Mouse (Mus musculus): ENCODE results near the gene Palld. TPM values are rescaled to one million over a fixed set of nuclear protein-coding genes. Genes with fewer than 3 reads are reported as not detected.

Gene Palld
- polyA plus RNA-seq, 1 experiment from 2014 or later: 7.2 TPM

DNA sequence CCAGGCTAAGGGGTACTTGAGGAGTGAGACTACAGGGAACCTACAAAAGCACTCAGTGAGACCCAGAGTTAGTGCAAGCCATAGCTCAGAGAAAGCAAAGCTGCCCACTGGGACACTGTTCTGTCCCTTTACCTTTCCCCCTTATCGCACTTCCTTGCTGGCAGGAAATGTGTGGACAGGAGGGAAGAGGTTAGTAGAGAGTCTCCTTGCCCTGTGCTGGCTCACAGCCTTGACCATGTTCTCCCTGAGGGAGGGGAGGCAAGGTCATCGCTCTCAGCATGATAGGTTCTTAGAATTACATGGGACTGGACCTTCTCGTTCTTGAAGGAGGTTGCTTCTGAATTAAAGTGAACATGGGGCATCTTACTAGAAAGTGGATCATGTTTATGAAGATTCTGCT, 69.3 kb downstream of the Palld start:
- H3K27ac ChIP-seq: no peak overlapping the region
- no peak overlapping the region for H3K4me3 ChIP-seq (ENCODE audit: inconsistent target)
- 96% methylated on average over 3 of the region's 3 CpGs for WGBS (ENCODE audit: missing documents)
- no peaks in the 10 kb centered on the region for H3K36me3 ChIP-seq (ENCODE audit: inconsistent target)
- no peaks in the 10 kb centered on the region for H3K79me2 ChIP-seq (ENCODE audit: inconsistent target)

DNA sequence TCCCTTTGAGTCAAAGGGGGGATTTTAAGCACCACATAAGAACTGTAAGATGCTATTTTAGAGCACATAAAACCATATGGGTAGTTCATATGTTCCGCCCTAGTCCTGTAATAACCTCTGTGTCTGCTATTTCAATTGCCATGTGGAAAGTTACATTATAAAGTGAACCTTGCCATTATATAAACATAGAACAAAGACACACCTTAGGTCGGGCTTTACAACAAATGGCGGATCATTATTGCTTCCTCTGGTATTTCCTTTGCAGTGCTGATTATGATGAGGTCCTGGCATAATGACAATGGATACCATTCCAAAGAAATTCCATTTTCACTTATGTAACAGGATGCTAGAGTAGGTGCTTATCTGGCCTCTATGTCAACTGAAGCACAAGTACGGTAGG, 70.5 kb downstream of the Palld start:
- H3K4me3 ChIP-seq (ENCODE audit: inconsistent target): no peak overlapping the region
- H3K79me2 ChIP-seq (ENCODE audit: inconsistent target): no peaks in the 10 kb centered on the region
- 89% methylated on average over 4 of the region's 4 CpGs for WGBS (ENCODE audit: missing documents)
- H3K36me3 ChIP-seq (ENCODE audit: inconsistent target): no peaks in the 10 kb centered on the region
- no peak overlapping the region for H3K27ac ChIP-seq

DNA sequence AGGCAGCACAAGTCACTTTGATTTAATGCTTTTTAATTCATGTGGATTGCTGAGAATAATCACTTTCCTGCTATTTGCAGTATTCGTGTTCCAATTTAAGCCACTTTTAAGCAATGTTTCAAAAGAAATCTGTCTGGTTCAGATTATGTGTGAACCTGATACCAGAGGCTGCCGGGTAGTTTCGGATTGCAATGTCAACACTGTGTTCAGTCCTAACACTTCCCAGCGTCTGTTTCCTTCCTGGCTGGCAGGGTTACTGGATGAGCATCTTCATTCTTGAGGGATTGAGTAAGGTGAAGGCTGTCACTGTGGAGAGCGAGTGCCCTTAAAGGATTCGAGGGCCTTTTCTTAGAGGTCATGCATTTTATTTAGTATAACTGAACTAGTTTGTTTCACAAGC, 71.7 kb downstream of the Palld start:
- Histone ChIP-seq H3K79me2 (ENCODE audit: inconsistent target) (no peaks in the 10 kb centered on the region), H3K27ac (no peak overlapping the region), H3K36me3 (ENCODE audit: inconsistent target) (no peaks in the 10 kb centered on the region), H3K4me3 (ENCODE audit: inconsistent target) (no peak overlapping the region)
- 87% methylated on average over 6 of the region's 6 CpGs for WGBS (ENCODE audit: missing documents)

DNA sequence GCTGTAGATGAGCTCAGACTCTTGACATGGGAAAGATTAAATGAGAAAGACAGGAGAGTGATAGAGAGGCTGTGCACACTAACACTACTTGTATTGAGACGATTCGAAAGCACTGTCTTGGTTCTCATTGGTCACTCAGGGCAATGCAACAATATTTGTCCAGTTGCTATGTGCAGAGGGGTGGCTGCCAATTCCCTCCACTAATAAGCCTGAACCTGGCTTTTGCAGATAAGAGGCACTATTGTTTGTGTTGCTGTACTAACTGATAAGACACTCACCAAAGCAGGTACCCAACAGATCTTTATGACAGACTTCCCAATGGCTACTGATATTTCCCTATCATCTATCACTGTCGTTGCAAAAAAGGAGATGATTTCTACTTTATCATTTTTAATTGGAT, 77.9 kb downstream of the Palld start:
- no peaks in the 10 kb centered on the region for H3K36me3 ChIP-seq (ENCODE audit: inconsistent target)
- WGBS (ENCODE audit: missing documents): 78% methylated on average over 3 of the region's 3 CpGs
- H3K79me2 ChIP-seq (ENCODE audit: inconsistent target): no peaks in the 10 kb centered on the region
- no peak overlapping the region for H3K27ac ChIP-seq
- no peak overlapping the region for H3K4me3 ChIP-seq (ENCODE audit: inconsistent target)

DNA sequence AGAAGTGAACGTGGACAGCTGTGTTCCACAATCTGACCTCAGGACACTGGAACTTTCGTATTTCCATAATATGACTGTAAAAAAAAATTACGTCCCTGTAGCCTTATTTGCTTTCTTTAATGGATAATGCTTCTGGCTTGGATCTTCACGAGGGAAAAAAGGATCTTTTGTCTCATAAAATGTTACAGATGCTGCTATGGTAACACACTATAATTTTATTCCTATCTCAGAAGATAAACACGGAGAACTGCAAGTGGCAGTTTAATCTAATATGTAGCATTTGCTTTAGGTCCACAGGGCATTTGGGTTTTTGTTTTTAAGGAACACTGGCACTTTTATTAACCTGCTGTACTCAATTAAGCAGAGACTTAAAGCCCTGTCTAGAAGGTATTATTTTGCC, 79.3 kb downstream of the Palld start:
- Histone ChIP-seq H3K36me3 (ENCODE audit: inconsistent target) (no peaks in the 10 kb centered on the region), H3K27ac (no peak overlapping the region)
- WGBS (ENCODE audit: missing documents): 92% methylated on average over 5 of the region's 5 CpGs

DNA sequence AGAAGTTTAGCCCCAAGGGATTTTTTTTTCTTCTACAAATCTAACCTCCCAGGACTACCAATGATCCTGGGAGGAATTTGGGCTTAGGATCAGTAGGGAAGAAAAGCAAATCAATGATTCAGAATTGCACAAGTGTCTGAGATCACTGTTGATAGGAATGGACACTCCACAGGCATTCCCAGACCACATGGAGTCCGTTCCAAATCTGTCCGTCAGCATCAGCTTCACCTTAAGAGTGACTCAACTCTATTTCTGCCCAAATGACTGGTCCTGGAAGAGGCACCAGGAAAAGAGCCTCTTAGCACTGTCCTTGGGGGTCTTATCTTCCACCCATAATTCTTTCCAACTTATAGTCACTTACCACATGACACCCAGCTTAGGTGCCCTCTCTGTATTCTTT, 98.7 kb downstream of the Palld start:
- Histone ChIP-seq H3K36me3 (ENCODE audit: inconsistent target) (no peaks in the 10 kb centered on the region), H3K79me2 (ENCODE audit: inconsistent target) (no peaks in the 10 kb centered on the region), H3K27ac (no peak overlapping the region), H3K4me3 (ENCODE audit: inconsistent target) (no peak overlapping the region)
- 85% methylated on average over 2 of the region's 2 CpGs for WGBS (ENCODE audit: missing documents)

More for the DNA sequence above, 79.3 kb downstream of the Palld start:
- Histone ChIP-seq H3K4me3 (ENCODE audit: inconsistent target) (no peak overlapping the region), H3K79me2 (ENCODE audit: inconsistent target) (no peaks in the 10 kb centered on the region)

DNA sequence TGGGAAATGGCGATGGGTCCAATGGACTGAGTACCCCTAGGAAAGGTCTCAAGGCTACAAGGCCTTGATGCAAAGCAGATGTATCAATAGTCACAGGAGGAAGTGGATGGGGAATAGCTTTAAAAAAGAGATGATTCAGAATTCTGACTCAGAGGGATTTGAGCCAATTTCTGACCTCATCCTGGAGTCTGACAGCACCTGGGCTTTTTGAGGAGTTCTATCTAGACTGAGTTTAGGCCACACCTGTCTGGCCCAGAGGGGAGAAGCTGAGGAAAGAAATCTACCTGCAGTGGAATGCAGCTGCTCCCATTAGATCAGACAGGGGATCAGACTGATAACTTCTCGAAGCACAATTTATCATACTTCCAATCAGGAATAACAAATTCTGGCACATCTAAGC, 99.7 kb downstream of the Palld start:
- WGBS (ENCODE audit: missing documents): 91% methylated on average over 2 of the region's 2 CpGs
- H3K27ac ChIP-seq: no peak overlapping the region
- H3K4me3 ChIP-seq (ENCODE audit: inconsistent target): no peak overlapping the region
- no peaks in the 10 kb centered on the region for H3K36me3 ChIP-seq (ENCODE audit: inconsistent target)
- H3K79me2 ChIP-seq (ENCODE audit: inconsistent target): no peaks in the 10 kb centered on the region

DNA sequence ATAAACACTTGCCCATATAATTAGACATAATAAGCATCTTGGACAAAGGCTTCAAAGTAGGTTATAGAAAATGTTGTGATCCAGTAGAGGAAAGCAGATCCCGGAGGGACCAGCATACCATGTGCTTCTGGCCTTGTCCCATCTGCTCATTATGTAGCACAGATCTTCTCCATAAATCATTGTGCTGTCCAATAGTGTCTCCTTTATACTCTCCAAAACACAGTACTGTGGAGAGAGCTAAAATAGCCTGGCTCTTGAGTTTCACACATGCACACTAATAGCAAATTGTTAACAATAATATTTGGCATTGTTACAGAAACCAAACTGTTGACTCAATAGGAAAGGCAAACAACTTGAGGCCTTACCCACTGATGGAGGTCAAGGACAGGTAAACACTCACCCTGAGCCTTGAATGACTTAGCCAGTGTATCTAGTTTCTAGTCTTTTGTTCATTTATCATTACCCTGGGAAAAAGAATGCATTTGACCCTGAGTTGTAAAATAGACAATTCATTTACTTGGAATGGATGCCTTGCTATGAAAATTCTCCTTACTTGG, 105.0 kb downstream of the Palld start:
- Histone ChIP-seq H3K79me2 (ENCODE audit: inconsistent target) (no peaks in the 10 kb centered on the region), H3K27ac (no peak overlapping the region), H3K36me3 (ENCODE audit: inconsistent target) (no peaks in the 10 kb centered on the region), H3K4me3 (ENCODE audit: inconsistent target) (no peak overlapping the region)
- WGBS (ENCODE audit: missing documents): 91% methylated on average over 1 of the region's 1 CpGs

DNA sequence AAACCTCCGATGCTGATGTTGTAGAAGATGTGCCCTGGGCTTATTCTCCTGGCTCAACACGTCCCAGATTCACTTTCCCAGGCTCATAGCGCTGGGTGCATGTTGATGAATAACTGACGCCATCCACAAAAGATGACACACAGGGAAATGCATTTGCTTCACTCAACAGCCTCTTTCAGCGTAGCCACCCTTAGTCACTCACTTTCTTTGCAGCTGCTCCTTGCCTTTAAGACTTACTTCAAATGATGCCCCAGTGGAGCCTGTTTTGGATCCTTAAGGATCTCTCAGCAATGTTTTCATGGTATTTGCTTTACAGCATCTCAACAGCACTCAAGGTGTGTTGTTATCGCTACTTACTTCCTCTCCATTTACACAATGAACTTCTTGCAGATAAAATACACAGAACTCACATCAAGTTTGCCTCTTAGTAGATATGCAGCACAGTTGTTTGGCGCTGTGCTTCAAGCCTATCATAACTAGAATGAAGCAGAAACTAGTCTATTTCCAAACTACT, 105.9 kb downstream of the Palld start:
- Histone ChIP-seq H3K4me3 (ENCODE audit: inconsistent target) (no peak overlapping the region), H3K27ac (no peak overlapping the region), H3K36me3 (ENCODE audit: inconsistent target) (no peaks in the 10 kb centered on the region), H3K79me2 (ENCODE audit: inconsistent target) (no peaks in the 10 kb centered on the region)
- 89% methylated on average over 7 of the region's 7 CpGs for WGBS (ENCODE audit: missing documents)

DNA sequence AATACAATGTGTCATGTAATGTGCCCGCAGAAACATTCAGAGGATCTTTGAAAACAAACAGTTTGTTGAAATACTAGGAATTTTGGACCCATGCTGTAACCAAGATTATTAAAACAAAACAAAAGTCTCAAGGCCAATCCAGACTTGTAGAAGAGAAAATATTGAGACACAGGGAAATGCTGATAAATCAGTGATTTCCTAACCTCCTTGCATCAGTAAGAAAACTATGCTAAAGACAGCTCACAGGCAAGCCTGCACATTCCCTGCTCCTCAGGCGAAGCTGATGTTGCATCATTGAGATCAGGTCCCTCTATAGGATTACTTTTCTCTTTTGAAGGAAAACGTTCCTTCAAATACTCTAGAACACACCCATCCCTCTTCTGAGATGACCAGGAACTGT, 112.5 kb downstream of the Palld start:
- Histone ChIP-seq H3K36me3 (ENCODE audit: inconsistent target) (no peaks in the 10 kb centered on the region), H3K4me3 (ENCODE audit: inconsistent target) (no peak overlapping the region), H3K27ac (no peak overlapping the region), H3K79me2 (ENCODE audit: inconsistent target) (no peaks in the 10 kb centered on the region)
- WGBS (ENCODE audit: missing documents): 82% methylated on average over 3 of the region's 3 CpGs

DNA sequence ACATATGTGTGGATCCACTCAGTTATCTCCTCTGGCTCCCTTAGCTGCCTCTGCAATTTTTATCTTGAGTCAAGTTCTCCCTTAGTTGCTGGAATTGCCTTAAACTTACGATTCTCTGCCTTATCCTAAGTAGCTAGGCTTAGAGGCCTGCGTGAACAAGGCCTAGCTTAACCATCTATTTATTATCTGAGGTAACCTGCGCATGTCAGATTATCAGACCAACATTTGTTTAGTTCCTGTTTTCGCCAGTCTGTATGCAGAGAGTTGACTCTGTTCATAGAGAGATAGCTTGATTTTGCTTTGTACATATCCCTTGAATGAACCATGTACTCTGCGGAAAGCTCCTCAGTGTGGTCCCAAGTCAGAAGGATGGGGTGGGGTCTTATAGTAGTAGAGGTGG, 113.2 kb downstream of the Palld start:
- 67% methylated on average over 5 of the region's 5 CpGs for WGBS (ENCODE audit: missing documents)
- Histone ChIP-seq H3K79me2 (ENCODE audit: inconsistent target) (no peaks in the 10 kb centered on the region), H3K4me3 (ENCODE audit: inconsistent target) (no peak overlapping the region), H3K27ac (no peak overlapping the region), H3K36me3 (ENCODE audit: inconsistent target) (no peaks in the 10 kb centered on the region)

DNA sequence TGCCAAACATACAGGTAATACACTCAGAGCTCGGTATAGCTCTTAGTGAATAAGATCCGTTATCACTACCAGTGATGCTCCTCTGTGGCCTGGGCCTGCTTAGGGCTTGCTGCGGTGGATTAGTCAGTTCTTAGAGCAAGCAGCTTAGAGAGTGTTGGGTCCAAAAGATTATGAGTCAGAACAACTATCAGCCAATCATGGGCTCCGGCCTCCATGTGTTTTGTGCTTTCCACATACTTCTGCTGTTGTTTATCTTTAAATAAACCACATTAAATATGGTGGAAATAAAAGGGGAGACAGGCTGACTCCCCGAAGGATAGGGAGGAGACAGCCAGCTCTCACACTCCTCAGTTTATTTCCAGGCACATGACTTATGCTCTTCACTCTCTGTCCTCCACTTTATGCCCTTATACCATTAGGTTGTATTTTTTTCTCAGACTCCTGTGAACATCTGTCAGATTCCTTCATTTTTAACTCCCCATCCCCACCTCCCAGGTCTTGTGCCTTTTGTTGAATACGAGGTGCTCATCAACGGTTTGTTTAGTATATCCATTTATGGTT, 119.5 kb downstream of the Palld start:
- Histone ChIP-seq H3K4me3 (ENCODE audit: inconsistent target) (no peak overlapping the region), H3K79me2 (ENCODE audit: inconsistent target) (no peaks in the 10 kb centered on the region), H3K27ac (no peak overlapping the region), H3K36me3 (ENCODE audit: inconsistent target) (no peaks in the 10 kb centered on the region)
- WGBS (ENCODE audit: missing documents): 90% methylated on average over 7 of the region's 7 CpGs

DNA sequence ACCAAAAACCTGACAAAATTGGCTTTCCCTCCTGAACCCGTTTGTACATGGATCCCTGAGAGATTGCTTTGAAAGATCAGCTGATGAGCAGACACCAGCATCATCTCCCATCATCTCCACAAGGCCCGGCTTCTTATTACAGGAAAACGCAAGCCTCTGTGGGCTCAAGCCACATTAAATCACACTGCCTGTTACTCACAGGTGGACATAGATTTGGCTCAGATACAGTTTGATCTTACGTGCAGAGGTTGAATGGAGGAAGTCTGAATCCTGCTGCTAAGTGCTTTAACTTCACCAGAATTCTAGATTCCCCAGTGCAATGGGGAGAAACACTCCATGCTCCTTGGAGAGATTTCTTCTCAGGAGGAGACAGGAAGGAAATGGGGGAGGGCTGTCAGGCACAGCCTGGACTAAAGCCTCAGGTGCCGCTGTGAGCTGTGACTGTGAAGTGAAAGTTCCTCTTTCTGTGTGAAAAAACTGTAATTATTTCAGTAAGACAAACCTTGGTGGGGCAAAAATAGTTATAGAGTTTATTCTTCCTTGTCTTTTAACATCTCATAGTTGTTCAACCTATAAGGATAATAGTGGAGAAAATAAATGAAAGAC, 121.7 kb downstream of the Palld start:
- Histone ChIP-seq H3K79me2 (ENCODE audit: inconsistent target) (no peaks in the 10 kb centered on the region), H3K27ac (no peak overlapping the region), H3K4me3 (ENCODE audit: inconsistent target) (no peak overlapping the region), H3K36me3 (ENCODE audit: inconsistent target) (no peaks in the 10 kb centered on the region)
- 2% methylated on average over 5 of the region's 5 CpGs for WGBS (ENCODE audit: missing documents)

DNA sequence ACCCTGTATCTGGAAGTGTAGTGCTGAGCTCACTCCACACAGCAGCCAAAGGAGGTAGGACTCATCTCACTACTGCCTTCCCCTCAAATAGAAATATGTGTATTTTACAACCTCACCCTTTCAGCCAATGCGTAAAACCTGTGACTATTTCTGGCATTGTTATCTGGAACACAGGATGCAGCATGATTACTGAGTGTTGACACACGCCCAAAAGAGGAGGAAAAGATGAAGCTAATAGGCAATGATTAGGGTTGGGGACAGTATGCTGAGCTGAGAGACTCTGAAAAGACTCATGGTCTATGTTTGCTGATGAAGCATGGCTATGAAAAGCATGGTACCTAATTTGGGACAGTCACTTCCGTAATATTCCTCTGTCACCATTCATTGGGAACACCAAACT, 124.3 kb downstream of the Palld start:
- Histone ChIP-seq H3K27ac (no peak overlapping the region), H3K4me3 (ENCODE audit: inconsistent target) (no peak overlapping the region), H3K79me2 (ENCODE audit: inconsistent target) (no peaks in the 10 kb centered on the region), H3K36me3 (ENCODE audit: inconsistent target) (no peaks in the 10 kb centered on the region)
- 84% methylated on average over 3 of the region's 3 CpGs for WGBS (ENCODE audit: missing documents)

DNA sequence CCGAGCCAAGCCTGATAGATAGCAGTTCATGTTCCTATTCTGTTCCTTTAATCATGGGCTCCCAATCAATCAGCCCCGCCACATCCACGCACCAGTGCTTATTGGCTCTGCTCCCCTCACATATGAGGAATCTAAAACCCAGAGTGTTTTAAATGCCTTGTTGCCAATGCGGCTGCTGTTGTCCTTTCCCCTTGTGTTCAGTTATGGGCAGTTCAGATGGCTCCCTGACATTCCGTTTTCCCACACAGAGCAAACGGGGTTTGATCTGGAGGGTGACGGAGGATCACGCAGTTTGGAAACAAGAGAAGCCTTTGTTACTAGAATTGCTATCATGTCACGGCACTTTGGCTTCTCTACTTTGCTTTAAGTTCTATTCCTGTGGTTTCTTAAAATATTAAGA, 125.9 kb downstream of the Palld start:
- H3K27ac ChIP-seq: no peak overlapping the region
- 93% methylated on average over 9 of the region's 9 CpGs for WGBS (ENCODE audit: missing documents)
- no peak overlapping the region for H3K4me3 ChIP-seq (ENCODE audit: inconsistent target)
- no peaks in the 10 kb centered on the region for H3K79me2 ChIP-seq (ENCODE audit: inconsistent target)
- H3K36me3 ChIP-seq (ENCODE audit: inconsistent target): no peaks in the 10 kb centered on the region

All from macrophage (primary cell).